Mouse (Mus musculus): ENCODE measurements around the gene Fam129c. TPM values are rescaled to one million over a fixed set of nuclear protein-coding genes. Genes with fewer than 3 reads are reported as not detected.
A peak's percentile ranks its signal among the peaks of the same experiment; 100 is the strongest.

The Fam129c gene
- polyA plus RNA-seq, 1 experiment from 2014 or later: 1.2 TPM

DNA sequence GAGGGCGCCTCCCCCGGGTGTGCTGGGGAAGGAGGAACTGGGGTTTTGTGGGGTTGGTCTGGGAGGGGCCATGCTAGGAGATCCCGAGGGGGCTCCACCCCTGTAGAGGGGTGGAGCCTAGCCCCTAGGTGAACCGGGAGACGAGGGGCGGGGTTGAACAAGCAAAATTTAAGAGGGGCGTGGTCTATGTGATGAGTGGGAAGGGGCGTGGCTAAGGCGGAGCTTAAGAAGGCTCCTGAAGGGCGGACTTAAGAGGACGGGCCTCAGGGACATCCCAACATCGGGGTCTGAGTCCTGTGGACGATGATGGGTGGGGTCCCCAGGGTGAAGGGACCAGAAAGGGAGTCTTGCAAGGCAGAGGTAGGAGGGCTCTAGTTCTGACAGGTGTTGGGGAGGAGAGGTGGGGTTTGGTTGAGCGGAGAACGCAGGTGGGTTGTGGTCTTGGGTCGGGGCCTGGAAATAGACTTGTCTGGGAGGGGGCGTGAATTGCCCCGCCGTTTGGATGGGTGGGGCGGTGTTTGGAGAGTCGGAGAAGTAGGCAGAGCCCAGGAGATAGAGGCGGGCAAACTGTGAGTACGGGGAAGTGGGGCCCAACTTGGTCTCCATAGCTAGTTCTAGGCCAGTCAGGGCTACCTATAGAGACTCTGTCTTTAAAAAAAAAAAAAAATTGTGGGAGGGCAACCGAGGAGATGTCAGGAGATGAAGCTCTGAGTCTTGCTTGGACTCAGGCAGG is 38.3 kb upstream of the Fam129c start:
- Histone ChIP-seq H3K4me3 (ENCODE audit: low read depth, low read length) (peak overlapping the region; percentile 45), H3K9ac (replicated peaks; ENCODE audit: low read depth) (no peak overlapping the region), H3K27me3 (replicated peaks; ENCODE audit: insufficient read depth, low read length) (peaks cover 31% of the 10 kb centered on the region), H3K36me3 (ENCODE audit: insufficient read depth, low read length) (no peaks in the 10 kb centered on the region), H3K9me3 (ENCODE audit: low read length) (no peaks in the 10 kb centered on the region), H3K4me2 (replicated peaks; ENCODE audit: low read depth, low read length) (peak overlapping the region; percentile 85), H3K27ac (ENCODE audit: low read length) (no peak overlapping the region), H3K4me1 (ENCODE audit: insufficient read depth, low read depth, low read length) (peaks cover 9% of the 10 kb centered on the region; the same call in 1 of the 2 replicates)
- TF ChIP-seq EP300 (IDR thresholded peaks at IDR 0.05): no peak
- peak; percentile 37; the same call in 1 of the 2 replicates for TF ChIP-seq CTCF (IDR thresholded peaks at IDR 0.05)
- under 1% methylated on average over 24 of the region's 24 CpGs for WGBS
- DNase-seq (ENCODE audit: low spot score): peak; percentile 93
- peak; percentile 71 for ATAC-seq

DNA sequence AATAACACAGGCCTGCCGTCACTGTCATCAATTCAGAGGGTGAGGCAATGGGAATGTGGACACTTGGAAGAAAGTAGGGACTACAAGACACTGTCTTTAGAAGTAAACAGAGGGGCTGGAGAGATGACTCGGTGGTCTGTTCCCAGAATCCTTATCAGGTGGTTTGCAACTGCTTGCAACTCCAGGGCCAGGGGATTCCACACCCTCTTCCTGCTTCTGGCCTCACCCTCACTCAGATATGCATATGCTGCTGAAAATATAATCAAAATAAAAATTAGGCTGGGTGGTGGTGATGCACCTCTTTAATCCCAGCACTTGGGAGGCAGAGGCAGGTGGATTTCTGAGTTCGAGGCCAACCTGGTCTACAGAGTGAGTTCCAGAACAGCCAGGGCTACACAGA is 37.4 kb upstream of the Fam129c start:
- TF ChIP-seq EP300 (IDR thresholded peaks at IDR 0.05) (no peak), CTCF (IDR thresholded peaks at IDR 0.05) (no peak)
- 69% methylated on average over 3 of the region's 3 CpGs for WGBS
- Histone ChIP-seq H3K36me3 (ENCODE audit: insufficient read depth, low read length) (no peaks in the 10 kb centered on the region), H3K27me3 (replicated peaks; ENCODE audit: insufficient read depth, low read length) (peaks cover 31% of the 10 kb centered on the region), H3K27ac (ENCODE audit: low read length) (no peak overlapping the region), H3K9me3 (ENCODE audit: low read length) (no peaks in the 10 kb centered on the region), H3K4me2 (replicated peaks; ENCODE audit: low read depth, low read length) (no peak overlapping the region), H3K9ac (replicated peaks; ENCODE audit: low read depth) (no peak overlapping the region), H3K4me1 (ENCODE audit: insufficient read depth, low read depth, low read length) (peaks cover 9% of the 10 kb centered on the region; the same call in 1 of the 2 replicates), H3K4me3 (ENCODE audit: low read depth, low read length) (no peak overlapping the region)
- DNase-seq (ENCODE audit: low spot score) (no peak), ATAC-seq (no peak)

DNA sequence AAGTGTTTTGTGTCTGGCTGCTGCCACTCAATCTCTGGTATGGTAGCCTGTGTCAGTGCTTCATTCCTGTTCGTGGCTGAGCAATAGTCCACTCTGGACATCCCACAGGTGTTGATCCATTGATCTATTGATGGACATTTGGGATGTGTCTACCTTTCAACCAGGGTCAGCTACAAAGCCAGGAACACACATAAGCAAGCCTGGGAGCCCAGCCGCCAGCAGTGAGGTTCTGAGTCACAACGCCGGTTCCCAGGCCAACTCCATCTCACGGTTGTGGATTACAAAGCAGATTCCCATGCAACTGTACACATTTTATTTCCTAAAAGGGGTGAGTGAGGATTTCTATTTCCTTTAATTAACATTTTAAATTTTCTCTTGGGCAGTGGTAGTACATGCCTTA is 36.7 kb upstream of the Fam129c start:
- Histone ChIP-seq H3K27ac (ENCODE audit: low read length) (no peak overlapping the region), H3K36me3 (ENCODE audit: insufficient read depth, low read length) (no peaks in the 10 kb centered on the region)

DNA sequence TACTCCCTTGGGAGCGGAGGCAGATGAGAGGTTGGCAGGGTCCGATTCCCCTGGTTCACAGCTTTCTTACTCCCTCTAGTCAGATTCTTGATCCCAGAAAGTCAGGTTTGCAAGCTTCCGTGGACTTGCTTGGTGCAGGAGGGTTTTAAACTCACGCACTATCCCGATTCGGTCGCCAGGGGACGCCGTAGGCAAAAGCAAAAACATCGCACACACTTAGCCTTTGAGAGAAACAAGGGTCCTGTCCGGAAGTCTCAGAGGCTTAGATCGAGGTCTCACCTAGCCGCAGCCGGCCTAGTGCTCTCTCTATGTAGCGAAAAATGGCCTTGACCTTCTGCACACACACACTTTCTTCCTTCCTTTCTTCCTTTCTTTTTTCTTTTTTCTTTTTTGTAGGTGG is 36.0 kb upstream of the Fam129c start:
- H3K4me1 ChIP-seq (ENCODE audit: insufficient read depth, low read depth, low read length): peaks cover 9% of the 10 kb centered on the region; the same call in 1 of the 2 replicates
- DNase-seq (ENCODE audit: low spot score): peak; percentile 81
- H3K9ac ChIP-seq (replicated peaks; ENCODE audit: low read depth): no peak overlapping the region
- 4% methylated on average over 15 of the region's 15 CpGs for WGBS
- peak; percentile 49; the same call in 1 of the 2 replicates for ATAC-seq
- H3K27me3 ChIP-seq (replicated peaks; ENCODE audit: insufficient read depth, low read length): peaks cover 31% of the 10 kb centered on the region
- H3K4me2 ChIP-seq (replicated peaks; ENCODE audit: low read depth, low read length): no peak overlapping the region
- TF ChIP-seq CTCF (IDR thresholded peaks at IDR 0.05) (peak; percentile 97), EP300 (IDR thresholded peaks at IDR 0.05) (no peak)
- H3K4me3 ChIP-seq (ENCODE audit: low read depth, low read length): no peak overlapping the region
- H3K9me3 ChIP-seq (ENCODE audit: low read length): no peaks in the 10 kb centered on the region
- no peak overlapping the region for H3K27ac ChIP-seq (ENCODE audit: low read length)
- no peaks in the 10 kb centered on the region for H3K36me3 ChIP-seq (ENCODE audit: insufficient read depth, low read length)

More for the DNA sequence above, 36.7 kb upstream of the Fam129c start:
- TF ChIP-seq EP300 (IDR thresholded peaks at IDR 0.05) (no peak), CTCF (IDR thresholded peaks at IDR 0.05) (no peak)
- Histone ChIP-seq H3K4me3 (ENCODE audit: low read depth, low read length) (no peak overlapping the region), H3K27me3 (replicated peaks; ENCODE audit: insufficient read depth, low read length) (peaks cover 31% of the 10 kb centered on the region), H3K4me1 (ENCODE audit: insufficient read depth, low read depth, low read length) (peaks cover 9% of the 10 kb centered on the region; the same call in 1 of the 2 replicates), H3K9ac (replicated peaks; ENCODE audit: low read depth) (no peak overlapping the region), H3K9me3 (ENCODE audit: low read length) (no peaks in the 10 kb centered on the region), H3K4me2 (replicated peaks; ENCODE audit: low read depth, low read length) (no peak overlapping the region)
- WGBS: 86% methylated on average over 5 of the region's 5 CpGs
- ATAC-seq: no peak
- no peak for DNase-seq (ENCODE audit: low spot score)

- under 1% methylated on average over 33 of the region's 33 CpGs for WGBS
Measured at GRCm38 (mm10) chr8:71562751-71563150, 34.7 kb upstream of the Fam129c start.

GRCm38 (mm10) chr8:71563992-71564391 is 33.5 kb upstream of the Fam129c start:
- Histone ChIP-seq H3K27me3 (replicated peaks; ENCODE audit: insufficient read depth, low read length) (peaks cover 18% of the 10 kb centered on the region), H3K9ac (replicated peaks; ENCODE audit: low read depth) (no peak overlapping the region), H3K4me1 (ENCODE audit: insufficient read depth, low read depth, low read length) (peaks cover 11% of the 10 kb centered on the region; the same call in 1 of the 2 replicates), H3K4me3 (ENCODE audit: low read depth, low read length) (no peak overlapping the region), H3K9me3 (ENCODE audit: low read length) (no peaks in the 10 kb centered on the region), H3K27ac (ENCODE audit: low read length) (no peak overlapping the region), H3K36me3 (ENCODE audit: insufficient read depth, low read length) (no peaks in the 10 kb centered on the region), H3K4me2 (replicated peaks; ENCODE audit: low read depth, low read length) (no peak overlapping the region)
- ATAC-seq: no peak
- 82% methylated on average over 4 of the region's 4 CpGs for WGBS
- TF ChIP-seq EP300 (IDR thresholded peaks at IDR 0.05): no peak
- TF ChIP-seq CTCF (IDR thresholded peaks at IDR 0.05): peak; percentile 32
- DNase-seq (ENCODE audit: low spot score): no peak

More at GRCm38 (mm10) chr8:71562751-71563150, 34.7 kb upstream of the Fam129c start:
- Histone ChIP-seq H3K36me3 (ENCODE audit: insufficient read depth, low read length) (no peaks in the 10 kb centered on the region), H3K4me3 (ENCODE audit: low read depth, low read length) (no peak overlapping the region), H3K27ac (ENCODE audit: low read length) (no peak overlapping the region), H3K27me3 (replicated peaks; ENCODE audit: insufficient read depth, low read length) (peaks cover 28% of the 10 kb centered on the region), H3K4me1 (ENCODE audit: insufficient read depth, low read depth, low read length) (peaks cover 9% of the 10 kb centered on the region; the same call in 1 of the 2 replicates), H3K9ac (replicated peaks; ENCODE audit: low read depth) (no peak overlapping the region), H3K4me2 (replicated peaks; ENCODE audit: low read depth, low read length) (peak overlapping the region; percentile 43), H3K9me3 (ENCODE audit: low read length) (no peaks in the 10 kb centered on the region)
- DNase-seq (ENCODE audit: low spot score) (peak; percentile 67), ATAC-seq (peak; percentile 66)
- TF ChIP-seq CTCF (IDR thresholded peaks at IDR 0.05): peak; percentile 95
- TF ChIP-seq EP300 (IDR thresholded peaks at IDR 0.05): no peak

All from lung, postnatal 0 days (tissue).